Mouse (Mus musculus) small intestine, adult 2 months (tissue): ENCODE measurements around the gene Taok3. TPM values are rescaled to one million over a fixed set of nuclear protein-coding genes. Genes with fewer than 3 reads are reported as not detected.

Source experiments
- H3K27ac ChIP-seq: fragments of 200-500 bp; 2 replicates; pipeline ENCODE4 v1.5.1; 2012; ENCODE audit warnings: low read depth, low read length, control low read depth, inconsistent platforms; ENCODE audit not compliant: insufficient read depth
- H3K27me3 ChIP-seq: fragments of 200-500 bp; 2 replicates; pipeline ENCODE4 v1.6.1; 2012; ENCODE audit warnings: mild to moderate bottlenecking, moderate library complexity, low read length, inconsistent platforms; ENCODE audit not compliant: control insufficient read depth, insufficient read depth
- H3K36me3 ChIP-seq: fragments of 200-500 bp; 2 replicates; pipeline ENCODE4 v1.6.1; 2012; ENCODE audit warnings: mild to moderate bottlenecking, low read length, control low read depth, inconsistent platforms; ENCODE audit not compliant: control insufficient read depth, insufficient read depth
- H3K4me1 ChIP-seq: fragments of 200-500 bp; 2 replicates; pipeline ENCODE4 v1.6.1; 2012; ENCODE audit warnings: low read length, inconsistent platforms, mixed read lengths; ENCODE audit not compliant: control insufficient read depth, insufficient read depth, insufficient read length
- H3K4me3 ChIP-seq: fragments of 200-500 bp; 2 replicates; pipeline ENCODE4 v1.5.1; 2012; ENCODE audit warnings: low read depth, mild to moderate bottlenecking, control low read depth, inconsistent platforms, low read length, moderate library complexity
- CTCF ChIP-seq: fragments of 200-500 bp; IDR thresholded peaks from 2 replicates; pipeline ENCODE4 v1.5.1; 2012; ENCODE audit warnings: low read depth, mild to moderate bottlenecking, control low read depth, inconsistent platforms, low read length, moderate library complexity, mixed read lengths; ENCODE audit not compliant: insufficient replicate concordance, insufficient read length; ENCODE audit errors: extremely low read depth
- POLR2A ChIP-seq: fragments of 200-500 bp; IDR thresholded peaks from 2 replicates; pipeline ENCODE4 v1.6.1; 2012; ENCODE audit warnings: low read depth, mild to moderate bottlenecking, control low read depth, inconsistent platforms, low read length, moderate library complexity
- WGBS: fragments of 180-500 bp; shearing (Covaris S2); methylation state at CpG from one replicate; pipeline ENCODE4 v1.1.7; 2018; 5-methylcytosine and 5-hydroxymethylcytosine counted together
- polyA plus RNA-seq: library from polyadenylated mRNA; depleted of rRNA; stranded (reverse); fragments of >200 nt; gene quantifications from 2 replicates; pipeline ENCODE4 v1.2.3, GENCODE M21; 2012

The Taok3 gene
- polyA plus RNA-seq, 1 experiment: 32.0 TPM

- H3K27ac ChIP-seq: no peak overlapping the region
These were observed 58.6 kb downstream of the Taok3 start for GRCm38 (mm10) chr5:117178486-117178885.

GRCm38 (mm10) chr5:117181921-117182320 is 62.0 kb downstream of the Taok3 start:
- peak overlapping the region; percentile 49; the same call in 1 of the 2 replicates for H3K27ac ChIP-seq
- WGBS: 61% methylated on average over 5 of the region's 5 CpGs
- TF ChIP-seq POLR2A (no peak), CTCF (no peak)

More at GRCm38 (mm10) chr5:117178486-117178885, 58.6 kb downstream of the Taok3 start:
- Histone ChIP-seq H3K4me3 (no peak overlapping the region), H3K36me3 (peaks cover 8% of the 10 kb centered on the region), H3K4me1 (peaks cover 2% of the 10 kb centered on the region; the same call in 1 of the 2 replicates), H3K27me3 (no peaks in the 10 kb centered on the region)
- WGBS: 80% methylated on average over 6 of the region's 6 CpGs
- no peak for TF ChIP-seq POLR2A
- no peak for TF ChIP-seq CTCF

GRCm38 (mm10) chr5:117182411-117182810 is 62.5 kb downstream of the Taok3 start:
- Histone ChIP-seq H3K27ac (peak overlapping the region; percentile 49; the same call in 1 of the 2 replicates), H3K36me3 (peaks cover 25% of the 10 kb centered on the region), H3K4me1 (peaks cover 2% of the 10 kb centered on the region; the same call in 1 of the 2 replicates), H3K4me3 (no peak overlapping the region), H3K27me3 (no peaks in the 10 kb centered on the region)
- TF ChIP-seq POLR2A: no peak
- TF ChIP-seq CTCF: no peak
- 20% methylated on average over 3 of the region's 3 CpGs for WGBS

More at GRCm38 (mm10) chr5:117181921-117182320, 62.0 kb downstream of the Taok3 start:
- Histone ChIP-seq H3K36me3 (peaks cover 23% of the 10 kb centered on the region), H3K4me3 (no peak overlapping the region), H3K4me1 (peaks cover 2% of the 10 kb centered on the region; the same call in 1 of the 2 replicates), H3K27me3 (no peaks in the 10 kb centered on the region)

GRCm38 (mm10) chr5:117184832-117185231 is 64.9 kb downstream of the Taok3 start:
- WGBS: 94% methylated on average over 6 of the region's 6 CpGs
- H3K27me3 ChIP-seq: no peaks in the 10 kb centered on the region
- peaks cover 33% of the 10 kb centered on the region for H3K36me3 ChIP-seq
- peak; percentile 27; the same call in 1 of the 2 replicates for TF ChIP-seq CTCF
- TF ChIP-seq POLR2A: no peak
- H3K27ac ChIP-seq: no peak overlapping the region
- H3K4me3 ChIP-seq: no peak overlapping the region
- H3K4me1 ChIP-seq: peaks cover 2% of the 10 kb centered on the region; the same call in 1 of the 2 replicates

- H3K27ac ChIP-seq: no peak overlapping the region
- peak; percentile 55; the same call in 1 of the 2 replicates for TF ChIP-seq CTCF
- TF ChIP-seq POLR2A: no peak
- H3K4me1 ChIP-seq: peaks cover 2% of the 10 kb centered on the region; the same call in 1 of the 2 replicates
- 97% methylated on average over 7 of the region's 7 CpGs for WGBS
- H3K27me3 ChIP-seq: no peaks in the 10 kb centered on the region
- H3K4me3 ChIP-seq: no peak overlapping the region
- H3K36me3 ChIP-seq: peaks cover 35% of the 10 kb centered on the region
These were observed 65.7 kb downstream of the Taok3 start for GRCm38 (mm10) chr5:117185673-117186072.

- H3K4me3 ChIP-seq: no peak overlapping the region
- no peaks in the 10 kb centered on the region for H3K4me1 ChIP-seq
- H3K27me3 ChIP-seq: no peaks in the 10 kb centered on the region
- TF ChIP-seq CTCF: no peak
- no peak for TF ChIP-seq POLR2A
- H3K36me3 ChIP-seq: peaks cover 44% of the 10 kb centered on the region
- WGBS: 58% methylated on average over 6 of the region's 6 CpGs
- H3K27ac ChIP-seq: no peak overlapping the region
These were observed 72.1 kb downstream of the Taok3 start for GRCm38 (mm10) chr5:117192061-117192460.

- TF ChIP-seq POLR2A: no peak
- no peak for TF ChIP-seq CTCF
- Histone ChIP-seq H3K27ac (no peak overlapping the region), H3K4me1 (no peaks in the 10 kb centered on the region), H3K4me3 (no peak overlapping the region), H3K27me3 (no peaks in the 10 kb centered on the region), H3K36me3 (peaks cover 46% of the 10 kb centered on the region)
- 84% methylated on average over 7 of the region's 7 CpGs for WGBS
These were observed 73.8 kb downstream of the Taok3 start for GRCm38 (mm10) chr5:117193748-117194147.
